Mouse (Mus musculus): ENCODE results near the gene Amt.
"Not testable (repeated sequence)": the region's sequence is repeated elsewhere in the genome, so short reads cannot be mapped to it uniquely, and the experiment has no call there.

Gene Amt

GRCm38 (mm10) chr9:108296453-108297355 is at the start of gene Amt:
Gene Amt, plus strand, starts transcription at chr9:108296853.
- no peak for DNase-seq

- DNase-seq, result no peak
Observed at GRCm38 (mm10) chr9:108248957-108249356, 47.7 kb upstream of the Amt start.

- DNase-seq, result no peak
Observed at GRCm38 (mm10) chr9:108251877-108252276, 44.8 kb upstream of the Amt start.

GRCm38 (mm10) chr9:108252766-108253165 is 43.9 kb upstream of the Amt start:
- DNase-seq, result no peak

GRCm38 (mm10) chr9:108260526-108260925 is 36.1 kb upstream of the Amt start:
- no peak for DNase-seq

- DNase-seq, result no peak
Observed at GRCm38 (mm10) chr9:108261865-108262264, 34.8 kb upstream of the Amt start.

GRCm38 (mm10) chr9:108262494-108263049 is 34.1 kb upstream of the Amt start:
- DNase-seq, result no peak

- DNase-seq, result peak; percentile 37 to 68
Observed at GRCm38 (mm10) chr9:108263131-108263681, 33.4 kb upstream of the Amt start.

- DNase-seq, result peak; percentile 91 to 93
Observed at GRCm38 (mm10) chr9:108263690-108264190, 32.9 kb upstream of the Amt start, which contains the start of gene Dag1. Gene Dag1, minus strand, starts transcription at chr9:108263958.

GRCm38 (mm10) chr9:108264191-108264921 is 32.3 kb upstream of the Amt start:
- DNase-seq, result no peak

GRCm38 (mm10) chr9:108266261-108266935 is 30.3 kb upstream of the Amt start:
- DNase-seq, result no peak

GRCm38 (mm10) chr9:108267691-108268090 is 29.0 kb upstream of the Amt start:
- DNase-seq, result no peak

GRCm38 (mm10) chr9:108268701-108269100 is 28.0 kb upstream of the Amt start:
- not testable (repeated sequence) for DNase-seq

- DNase-seq, result no peak
Observed at GRCm38 (mm10) chr9:108271941-108272340, 24.7 kb upstream of the Amt start.

- DNase-seq, result no peak
Observed at GRCm38 (mm10) chr9:108272691-108273090, 24.0 kb upstream of the Amt start.

GRCm38 (mm10) chr9:108273485-108273884 is 23.2 kb upstream of the Amt start:
- DNase-seq, result no peak

- no peak for DNase-seq
Observed at GRCm38 (mm10) chr9:108274476-108275330, 21.9 kb upstream of the Amt start.

- no peak for DNase-seq
Observed at GRCm38 (mm10) chr9:108275331-108275659, 21.4 kb upstream of the Amt start.

- DNase-seq, result no peak
Observed at GRCm38 (mm10) chr9:108278697-108279450, 17.8 kb upstream of the Amt start.

- no peak for DNase-seq
Observed at GRCm38 (mm10) chr9:108280071-108280828, 16.4 kb upstream of the Amt start.
